ENCODE assay signal across 23 mouse cellular contexts in genomic region chr5:115987284-115987683, GRCm38 (mm10). TPM values are rescaled to one million over a fixed set of nuclear protein-coding genes. Genes with fewer than 3 reads are reported as not detected.
A peak's percentile ranks its signal among the peaks of the same experiment; 100 is the strongest.
DNase-seq lines count a peak whose midpoint lies in the region; ATAC-seq lines count a peak whose summit lies in the region.
"Had no signal": no experiment of that assay in that cellular context is flagged by ENCODE, and none has a peak within 500 bp of the region (broad histone marks: within the 10 kb centered on the region; RNA-seq: fewer than 3 reads in every experiment).

No protein-coding gene starts in this region.

- peak; percentile 50; the same call in 1 of the 2 replicates for ATAC-seq in frontal cortex, adult (ENCODE audit: low TSS enrichment)
- 0 out of 2 replicates have a peak, but pooled peaks have one; percentile 26 for ATAC-seq in heart, embryonic 11.5 days (replicated peaks; ENCODE audit: insufficient number of reproducible peaks, low FRiP score, low TSS enrichment)
- no peak for ATAC-seq in heart, embryonic 12.5 days (ENCODE audit: insufficient number of reproducible peaks, low FRiP score)
- ATAC-seq: activated CD4-positive, CD25-positive, alpha-beta regulatory T cell, adult 4 months; CD4-positive, CD25-positive, alpha-beta regulatory T cell, adult 4 months; Patski had no signal

- H3K9ac ChIP-seq in heart, embryonic 11.5 days (ENCODE audit: low read depth, low read length): no peak overlapping the region
- H3K9ac ChIP-seq in heart, embryonic 12.5 days: no peak overlapping the region

- no peak overlapping the region for H3K4me3 ChIP-seq in heart, embryonic 11.5 days (ENCODE audit: low read depth, low read length)
- no peak overlapping the region for H3K4me3 ChIP-seq in heart, embryonic 12.5 days
- H3K4me3 ChIP-seq in embryonic facial prominence, embryonic 10.5 days: no peak overlapping the region

- peaks cover 36% of the 10 kb centered on the region for H3K36me3 ChIP-seq in heart, embryonic 11.5 days (ENCODE audit: control insufficient read depth, insufficient read depth, low read length)
- H3K36me3 ChIP-seq in heart, embryonic 12.5 days: peaks cover 77% of the 10 kb centered on the region
- H3K36me3 ChIP-seq in embryonic facial prominence, embryonic 10.5 days (replicated peaks): peaks cover 98% of the 10 kb centered on the region

- no peaks in the 10 kb centered on the region for H3K4me1 ChIP-seq in heart, embryonic 11.5 days (ENCODE audit: control insufficient read depth, insufficient read depth, low read length)
- H3K4me1 ChIP-seq in heart, embryonic 12.5 days (replicated peaks): no peaks in the 10 kb centered on the region; the same call in 1 of the 2 replicates
- no peaks in the 10 kb centered on the region for H3K4me1 ChIP-seq in embryonic facial prominence, embryonic 10.5 days

- no peak overlapping the region for H3K27ac ChIP-seq in heart, embryonic 11.5 days (ENCODE audit: low read depth, low read length)
- H3K27ac ChIP-seq in heart, embryonic 12.5 days (ENCODE audit: poor library complexity, severe bottlenecking): no peak overlapping the region
- no peak overlapping the region for H3K27ac ChIP-seq in embryonic facial prominence, embryonic 10.5 days (replicated peaks)

- H3K9me3 ChIP-seq in heart, embryonic 11.5 days (replicated peaks; ENCODE audit: control insufficient read depth, low read length): peaks cover 5% of the 10 kb centered on the region; the same call in 1 of the 2 replicates
- H3K9me3 ChIP-seq in heart, embryonic 12.5 days (replicated peaks): peaks cover 11% of the 10 kb centered on the region
- peaks cover 16% of the 10 kb centered on the region; the same call in 1 of the 2 replicates for H3K9me3 ChIP-seq in embryonic facial prominence, embryonic 10.5 days
- H3K9me3 ChIP-seq: G1E had no signal

- 87% methylated on average over 12 of the region's 12 CpGs for WGBS in heart, embryonic 11.5 days (ENCODE audit: insufficient replicate concordance)
- WGBS in heart, embryonic 12.5 days: 84% methylated on average over 12 of the region's 12 CpGs
- WGBS in embryonic facial prominence, embryonic 10.5 days: 93% methylated on average over 12 of the region's 12 CpGs

- no peaks in the 10 kb centered on the region for H3K27me3 ChIP-seq in heart, embryonic 11.5 days (ENCODE audit: control insufficient read depth, insufficient read depth, low read length)
- H3K27me3 ChIP-seq in heart, embryonic 12.5 days (replicated peaks): no peaks in the 10 kb centered on the region
- no peaks in the 10 kb centered on the region for H3K27me3 ChIP-seq in embryonic facial prominence, embryonic 10.5 days (replicated peaks; ENCODE audit: low read depth, poor library complexity, severe bottlenecking)
- H3K27me3 ChIP-seq: CH12.LX, Patski had no signal

- DNase-seq in frontal cortex, postnatal 25 days (ENCODE audit: low spot score in 2 of 2): no peak
- peak; percentile 33 for DNase-seq in right cerebral cortex, adult 18-20 months
- DNase-seq in right cerebral cortex, postnatal 25 days: no peak
- peak; percentile 55 for DNase-seq in brain, adult 2 months (ENCODE audit: low read depth, low spot score)
- no peak for DNase-seq in embryonic facial prominence, embryonic 10.5 days (ENCODE audit: low spot score)
- DNase-seq: adrenal gland, adult 2 months; adrenal gland, adult 8-10 months; adrenal gland, postnatal 10 days; adrenal gland, postnatal 14 days; adrenal gland, postnatal 25 days; adrenal gland, postnatal 36 days; B cell, adult 2 months; cerebellum, adult 11 months; cerebellum, adult 11-12 months; cerebellum, adult 18-20 months had no signal

- no peak overlapping the region for H3K4me2 ChIP-seq in heart, embryonic 11.5 days
- no peak overlapping the region for H3K4me2 ChIP-seq in heart, embryonic 12.5 days

RNA-seq across cellular contexts. Expression of gene Prkab1, which starts 37.0 kb away (rescaled TPM):
- polyA plus RNA-seq in heart, embryonic 11.5 days (2014; fragmentation: Nextera tagmentation; extraction: Ambion mirVana): 50.1 and 54.1 TPM in 2 replicates
- polyA plus RNA-seq in heart, embryonic 12.5 days (2016; fragmentation: Nextera tagmentation; extraction: Ambion mirVana): 52.2 and 54.9 TPM in 2 replicates
- 77.1 and 79.2 TPM in 2 replicates for polyA plus RNA-seq in embryonic facial prominence, embryonic 10.5 days (2016; fragmentation: Nextera tagmentation; extraction: Ambion mirVana)

Comparison
In these comparisons a context has a peak if more than half of its experiments do, and no peak if none do; other contexts are left out.
1. DNase-seq: peak in right cerebral cortex, adult 18-20 months (single experiment) and brain, adult 2 months (single experiment); none in frontal cortex, postnatal 25 days (0 of 2), right cerebral cortex, postnatal 25 days (single experiment) and embryonic facial prominence, embryonic 10.5 days (single experiment).